Mouse (Mus musculus) fibroblast of lung, adult 2 months (primary cell): Measurements from ENCODE around the gene Pglyrp2.

Experiments
- DNase-seq: peaks from one replicate; pipeline ENCODE4 v3.0.0-alpha.2; 2011; ENCODE audit warnings: low read depth

Pglyrp2 gene

GRCm38 (mm10) chr17:32402011-32402778 is 21.8 kb downstream of the Pglyrp2 start:
- no peak for DNase-seq

DNA sequence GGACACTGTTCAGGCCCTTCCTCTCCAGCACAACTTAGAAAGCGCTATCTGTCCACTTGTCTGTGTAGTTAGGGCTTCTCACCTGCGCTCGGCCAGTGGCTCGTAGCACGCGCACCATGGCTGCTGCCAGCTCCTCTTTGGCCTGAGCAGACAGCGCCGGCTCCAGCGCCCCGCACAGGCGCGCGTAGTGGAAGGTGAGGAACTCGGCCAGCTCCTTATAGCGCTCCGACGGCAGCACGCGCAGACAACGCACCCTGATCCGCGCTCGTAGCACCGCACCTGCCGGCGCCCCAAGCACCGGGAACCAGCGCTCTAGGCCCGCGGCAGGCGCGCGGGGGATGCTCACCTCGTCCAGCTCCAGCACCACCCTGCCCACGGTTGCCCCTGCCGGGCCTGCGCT is 27.7 kb downstream of the Pglyrp2 start:
- DNase-seq, result no peak

DNA sequence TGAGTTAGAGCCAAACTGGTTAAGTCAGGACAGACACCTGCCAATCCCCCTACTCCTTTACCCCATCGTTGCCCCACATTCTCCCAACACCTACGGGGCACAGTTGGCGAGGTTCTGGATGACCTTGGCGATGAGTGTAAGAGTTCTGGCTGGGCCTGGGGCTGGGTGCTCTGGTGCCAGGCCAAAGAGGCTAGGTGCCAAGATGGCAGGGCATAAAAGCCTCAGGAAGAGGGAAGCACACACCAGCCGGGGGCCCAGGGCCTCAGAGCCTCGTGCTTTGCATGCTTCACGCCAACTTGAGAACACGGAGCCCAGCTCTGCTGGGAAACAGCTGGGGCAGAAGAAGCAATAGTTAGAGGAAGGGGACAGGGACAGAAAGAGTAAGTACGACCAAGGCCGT is 30.0 kb downstream of the Pglyrp2 start:
- DNase-seq, result no peak

DNA sequence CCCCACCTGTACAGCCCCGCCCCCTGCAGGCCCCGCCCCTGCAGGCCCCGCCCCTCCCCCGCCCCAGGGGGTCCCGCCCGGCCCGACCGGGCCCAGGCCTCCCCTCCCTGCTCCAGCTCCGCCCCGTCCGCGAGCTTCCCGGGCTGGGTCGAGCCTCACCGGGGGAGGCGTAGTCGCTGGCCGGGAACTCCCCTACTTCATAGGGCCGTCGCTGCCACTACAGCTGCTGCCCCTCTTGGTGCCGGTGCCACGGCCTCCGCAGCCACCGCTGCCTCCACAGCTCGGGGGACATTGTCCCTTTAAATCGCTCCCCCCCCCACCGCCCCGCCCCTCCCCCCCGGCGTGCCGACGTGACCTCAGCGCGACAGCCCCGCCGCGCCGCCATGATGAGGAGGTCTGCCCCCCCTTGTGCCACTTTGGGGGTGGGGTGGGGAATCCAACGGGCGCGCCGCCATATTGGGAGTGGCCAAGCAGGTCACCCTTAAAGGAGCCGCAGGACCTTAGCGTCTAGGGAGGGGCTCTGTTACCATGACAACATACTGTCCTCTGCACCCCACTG is 34.8 kb downstream of the Pglyrp2 start, which contains the start of gene Wiz:
TSS of gene Wiz (minus strand) at position 339 of the 559 bp plus-strand sequence.
- peak; percentile 51 for DNase-seq

DNA sequence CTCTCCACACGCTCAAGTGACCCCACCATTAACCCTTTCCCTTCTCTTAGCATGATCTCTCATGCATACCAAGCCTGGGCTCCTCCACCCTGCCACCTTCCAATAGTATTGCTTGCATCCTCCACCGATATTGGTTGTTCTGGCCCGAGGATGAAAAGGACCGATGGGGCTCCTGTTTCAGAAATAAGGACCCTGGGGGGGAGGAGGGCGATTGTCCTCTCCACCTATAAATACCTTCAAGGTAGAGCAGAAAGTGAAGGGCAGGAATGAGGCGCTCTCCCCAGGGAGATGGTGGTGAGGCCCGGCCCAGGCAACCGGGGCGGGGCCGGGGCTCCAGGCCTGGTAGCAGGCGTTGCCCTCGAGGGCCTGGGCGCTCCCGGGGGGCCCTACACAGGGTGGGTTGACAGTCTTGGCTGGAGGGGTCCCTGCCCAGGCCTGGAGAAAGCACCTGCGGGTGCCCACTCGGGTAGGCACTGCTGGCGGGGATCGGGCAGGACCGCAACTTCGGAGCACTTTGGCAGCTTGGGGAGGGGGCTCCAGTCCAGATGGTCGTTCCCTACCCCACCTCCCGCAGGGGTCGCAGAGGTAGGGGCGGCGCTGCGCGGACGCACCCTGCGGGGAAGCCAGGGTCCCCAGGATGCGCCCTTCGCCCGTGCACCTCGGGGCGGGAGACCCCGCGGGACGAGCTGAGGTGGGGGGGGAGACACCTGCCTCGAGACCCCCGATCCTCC is 35.4 kb downstream of the Pglyrp2 start:
- no peak for DNase-seq

DNA sequence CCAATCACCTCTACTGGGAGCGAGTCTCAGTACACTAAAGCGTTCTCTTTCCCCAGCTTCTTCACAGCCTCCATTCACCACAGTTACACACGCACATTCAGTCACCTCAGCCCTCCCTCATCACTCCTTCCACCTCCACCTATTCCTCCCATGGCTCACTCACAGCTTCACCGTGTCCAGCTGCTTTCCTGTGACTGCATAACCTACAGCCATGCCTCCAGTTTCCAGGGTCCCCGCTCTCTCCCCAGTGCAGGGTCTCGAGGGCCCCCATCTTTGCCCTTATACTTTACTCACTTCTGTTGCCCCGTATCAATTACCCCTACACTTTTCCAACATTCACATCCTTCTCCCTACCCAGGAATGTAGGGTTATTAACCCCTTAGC is 36.0 kb downstream of the Pglyrp2 start:
- DNase-seq, result no peak

GRCm38 (mm10) chr17:32386659-32387432 is 37.1 kb downstream of the Pglyrp2 start:
- DNase-seq, result no peak

DNA sequence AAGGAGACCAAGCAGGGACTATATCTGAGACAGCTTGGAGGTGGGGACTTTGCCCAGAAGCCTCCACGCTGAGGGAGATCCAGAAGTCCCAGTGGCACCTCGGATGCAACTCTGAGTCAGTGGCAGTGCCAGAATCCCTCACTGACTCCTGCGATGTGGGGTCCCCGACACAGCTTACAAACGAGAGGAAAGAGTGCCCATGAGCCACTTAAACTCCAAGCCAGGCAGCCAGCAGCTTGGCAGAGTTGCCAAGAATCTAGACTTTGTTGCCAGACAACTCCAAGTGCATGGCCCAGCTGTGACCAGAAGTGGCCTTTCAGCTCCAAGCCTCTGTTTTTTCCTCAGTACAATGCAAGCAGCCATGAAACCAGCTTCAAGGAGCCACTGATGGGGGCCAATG is 40.3 kb downstream of the Pglyrp2 start:
- DNase-seq, result no peak

GRCm38 (mm10) chr17:32382576-32382975 is 41.4 kb downstream of the Pglyrp2 start:
- no peak for DNase-seq

GRCm38 (mm10) chr17:32378786-32379185 is 45.2 kb downstream of the Pglyrp2 start:
- DNase-seq, result no peak

DNA sequence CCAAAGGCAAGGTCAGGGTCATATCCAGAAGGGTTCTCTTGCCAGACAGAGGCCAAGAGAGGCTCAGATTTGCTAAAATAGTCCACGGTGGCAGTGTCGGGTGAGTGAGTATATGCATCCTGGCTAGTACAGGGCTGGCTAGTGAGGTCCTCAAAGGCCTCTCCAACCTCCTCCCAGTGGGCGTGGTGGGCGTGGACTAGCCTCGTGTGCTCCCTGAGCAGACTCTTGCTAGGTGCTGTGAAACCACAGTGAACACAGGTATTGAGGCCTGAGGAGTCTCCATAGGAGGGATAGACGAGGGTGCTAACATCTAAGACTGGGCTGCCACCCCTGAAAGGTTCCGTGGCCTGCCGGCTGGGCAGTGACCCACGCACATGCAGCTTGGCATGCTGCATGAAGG is 46.8 kb downstream of the Pglyrp2 start:
- no peak for DNase-seq

DNA sequence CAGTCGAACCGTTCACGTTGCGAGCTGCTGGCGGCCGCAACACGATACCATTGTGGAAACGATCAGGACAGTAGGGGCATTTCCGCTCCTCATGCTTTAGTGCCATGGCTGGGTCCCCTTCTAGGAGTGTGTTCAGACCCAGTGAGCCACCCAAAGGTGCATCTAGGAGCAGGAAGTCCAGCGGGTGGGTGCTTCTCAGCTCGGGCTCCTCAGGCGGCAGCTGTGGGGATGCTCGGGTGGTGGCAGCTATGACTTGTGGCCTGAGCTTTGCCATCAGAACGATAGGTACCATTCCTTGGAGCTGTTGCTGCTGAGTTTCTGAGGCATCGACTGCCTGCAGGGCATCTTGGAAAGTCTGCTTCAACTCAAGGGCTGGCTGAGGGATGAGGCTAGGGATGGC is 47.5 kb downstream of the Pglyrp2 start:
- no peak for DNase-seq

GRCm38 (mm10) chr17:32368991-32369578 is 54.9 kb downstream of the Pglyrp2 start:
- DNase-seq, result no peak

GRCm38 (mm10) chr17:32367706-32368105 is 56.3 kb downstream of the Pglyrp2 start:
- no peak for DNase-seq

DNA sequence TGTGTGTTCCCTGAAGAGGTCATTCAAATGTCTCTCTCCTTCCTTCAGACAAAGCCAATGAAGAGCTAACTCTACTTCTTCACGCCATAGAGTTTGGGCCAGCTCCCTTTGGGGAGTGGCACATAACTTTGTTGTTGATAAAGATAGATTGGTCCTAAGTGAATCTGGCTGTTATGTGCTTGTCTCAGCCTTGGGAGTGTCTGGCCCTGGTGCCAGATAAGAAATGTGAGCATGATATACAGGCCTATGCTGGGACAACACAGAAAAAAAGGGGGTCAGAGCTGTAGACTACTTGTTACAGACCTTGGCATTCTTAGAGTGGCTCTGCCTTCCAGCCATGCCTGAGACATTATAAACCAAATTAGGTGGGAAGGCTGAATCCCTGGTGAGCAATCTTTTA is 58.7 kb downstream of the Pglyrp2 start:
- no peak for DNase-seq

GRCm38 (mm10) chr17:32364850-32365249 is 59.1 kb downstream of the Pglyrp2 start:
- DNase-seq, result no peak

GRCm38 (mm10) chr17:32364331-32364730 is 59.6 kb downstream of the Pglyrp2 start:
- peak; percentile 53 for DNase-seq

GRCm38 (mm10) chr17:32363821-32364301 is 60.1 kb downstream of the Pglyrp2 start:
- no peak for DNase-seq

DNA sequence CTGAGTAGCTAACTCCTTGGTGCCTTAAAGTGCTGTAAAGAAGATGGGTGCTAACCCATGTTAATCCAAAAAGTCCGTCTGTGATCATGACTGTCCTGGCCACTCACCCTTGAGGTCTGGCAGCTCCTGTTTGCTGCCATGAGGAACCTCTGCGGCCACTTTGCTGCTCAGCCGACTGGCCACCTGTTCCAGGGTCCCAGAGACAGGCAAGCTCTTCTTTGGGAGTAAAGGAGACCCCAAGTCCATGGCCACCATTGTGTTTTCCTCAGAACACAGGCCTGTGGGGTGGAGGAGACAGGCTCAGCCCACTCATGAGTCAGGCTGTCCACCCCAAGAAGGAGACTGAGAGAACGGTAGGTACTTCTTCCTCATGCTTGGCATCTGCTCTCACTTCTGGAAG is 61.3 kb downstream of the Pglyrp2 start:
- DNase-seq, result no peak
